Mouse (Mus musculus) layer of hippocampus, adult 8-10 months (tissue): ENCODE measurements around the gene Zfp787. TPM values are rescaled to one million over a fixed set of nuclear protein-coding genes. Genes with fewer than 3 reads are reported as not detected.

Source experiments
- DNase-seq, 2 experiments: peaks; one replicate each; pipeline ENCODE4 v3.0.0; 2022; ENCODE audit warnings: low spot score in 2 of 2
- total RNA-seq, 4 experiments: library from RNA; stranded (reverse); gene quantifications; 2 replicates each; pipeline ENCODE4 v1.2.4; 2022

The Zfp787 gene
- total RNA-seq, 4 experiments from 2014 or later, result 22.1 to 29.3 (median 27.7) TPM

GRCm38 (mm10) chr7:6164671-6165070 is 8.9 kb upstream of the Zfp787 start:
- DNase-seq, result no peak

- no peak for DNase-seq
Observed at GRCm38 (mm10) chr7:6162172-6162571, 6.4 kb upstream of the Zfp787 start.

- no peak for DNase-seq
Observed at GRCm38 (mm10) chr7:6161541-6161940, 5.7 kb upstream of the Zfp787 start.

GRCm38 (mm10) chr7:6159604-6160003 is 3.8 kb upstream of the Zfp787 start:
- DNase-seq, result no peak

GRCm38 (mm10) chr7:6157479-6157878 is 1.7 kb upstream of the Zfp787 start:
- no peak for DNase-seq

- no peak for DNase-seq
Observed at GRCm38 (mm10) chr7:6156901-6157472, 1.2 kb upstream of the Zfp787 start.

- DNase-seq, result peak; percentile 63 to 69
Observed at GRCm38 (mm10) chr7:6155031-6155872, 545 bp downstream of the Zfp787 start.

- DNase-seq, result no peak
Observed at GRCm38 (mm10) chr7:6154164-6154563, 1.6 kb downstream of the Zfp787 start.

GRCm38 (mm10) chr7:6153131-6153530 is 2.7 kb downstream of the Zfp787 start:
- DNase-seq, result no peak

GRCm38 (mm10) chr7:6152036-6152435 is 3.8 kb downstream of the Zfp787 start:
- DNase-seq, result no peak

- no peak for DNase-seq
Observed at GRCm38 (mm10) chr7:6151266-6151665, 4.5 kb downstream of the Zfp787 start.

- no peak for DNase-seq
Observed at GRCm38 (mm10) chr7:6147688-6148087, 8.1 kb downstream of the Zfp787 start.

- DNase-seq, result no peak
Observed at GRCm38 (mm10) chr7:6146982-6147325, 8.8 kb downstream of the Zfp787 start.

GRCm38 (mm10) chr7:6146194-6146981 is 9.4 kb downstream of the Zfp787 start:
- no peak for DNase-seq

GRCm38 (mm10) chr7:6145423-6146188 is 10.2 kb downstream of the Zfp787 start:
- DNase-seq, result no peak

GRCm38 (mm10) chr7:6143991-6144531 is 11.7 kb downstream of the Zfp787 start:
- DNase-seq, result no peak

- no peak for DNase-seq
Observed at GRCm38 (mm10) chr7:6139295-6139694, 16.5 kb downstream of the Zfp787 start.

- no peak for DNase-seq
Observed at GRCm38 (mm10) chr7:6136497-6136896, 19.3 kb downstream of the Zfp787 start.

- no peak for DNase-seq
Observed at GRCm38 (mm10) chr7:6132646-6133045, 23.2 kb downstream of the Zfp787 start.

- no peak for DNase-seq
Observed at GRCm38 (mm10) chr7:6130346-6130745, 25.5 kb downstream of the Zfp787 start.
